Mouse (Mus musculus) c-Kit-positive CD71-positive TER-119-negative erythroid progenitor cells, embryonic 14.5 days (primary cell): ENCODE results near the gene Tert.

ENCODE experiments used
- DNase-seq: peaks from one replicate; pipeline ENCODE4 v3.0.0-alpha.2; 2013; ENCODE audit warnings: low read depth

The Tert gene

GRCm38 (mm10) chr13:73677853-73678252, 51.1 kb downstream of the Tert start, which contains the start of gene Slc6a18:
TSS of gene Slc6a18 (minus strand) at chr13:73678023.
- DNase-seq, result no peak

GRCm38 (mm10) chr13:73679311-73679710, 52.6 kb downstream of the Tert start:
- no peak for DNase-seq

GRCm38 (mm10) chr13:73680394-73680793, 53.7 kb downstream of the Tert start:
- no peak for DNase-seq

- no peak for DNase-seq
Observed at GRCm38 (mm10) chr13:73682226-73682625, 55.5 kb downstream of the Tert start.

- no peak for DNase-seq
Observed at GRCm38 (mm10) chr13:73683682-73684081, 57.0 kb downstream of the Tert start.

- no peak for DNase-seq
Observed at GRCm38 (mm10) chr13:73684412-73684811, 57.7 kb downstream of the Tert start.

- no peak for DNase-seq
Observed at GRCm38 (mm10) chr13:73685502-73685901, 58.8 kb downstream of the Tert start.

GRCm38 (mm10) chr13:73687601-73688000, 60.9 kb downstream of the Tert start:
- no peak for DNase-seq

GRCm38 (mm10) chr13:73688934-73689333, 62.2 kb downstream of the Tert start:
- DNase-seq, result no peak

- DNase-seq, result peak; percentile 3
Observed at GRCm38 (mm10) chr13:73692249-73692868, 65.6 kb downstream of the Tert start.

GRCm38 (mm10) chr13:73693333-73693732, 66.6 kb downstream of the Tert start:
- no peak for DNase-seq

- DNase-seq, result no peak
Observed at GRCm38 (mm10) chr13:73694972-73695371, 68.3 kb downstream of the Tert start.

- DNase-seq, result no peak
Observed at GRCm38 (mm10) chr13:73696529-73696928, 69.8 kb downstream of the Tert start.
